13 mouse cellular contexts compared by ENCODE assay signal in genomic region chr6:52205638-52206621, GRCm38 (mm10). TPM values are rescaled to one million over a fixed set of nuclear protein-coding genes. Genes with fewer than 3 reads are reported as not detected.
A peak's percentile ranks its signal among the peaks of the same experiment; 100 is the strongest.
DNase-seq lines count a peak whose midpoint lies in the region; ATAC-seq and TF ChIP-seq lines count a peak whose summit lies in the region.
"Had no signal": no experiment of that assay in that cellular context is flagged by ENCODE, and none has a peak within 500 bp of the region (broad histone marks: within the 10 kb centered on the region; RNA-seq: fewer than 3 reads in every experiment).

No protein-coding gene starts in this region.

- TF ChIP-seq CTCF in liver, postnatal 0 days (IDR thresholded peaks at IDR 0.05; ENCODE audit: low read depth) = no peak
- TF ChIP-seq CTCF in thymus, adult 2 months (IDR thresholded peaks at IDR 0.05; ENCODE audit: borderline replicate concordance, control insufficient read depth, extremely low read depth, insufficient read depth, low read length, poor library complexity) = no peak

- DNase-seq in adrenal gland, postnatal 10 days = peak; percentile 33
- DNase-seq in adrenal gland, adult 2 months = no peak
- no peak for DNase-seq in liver, postnatal 0 days
- DNase-seq in thymus, adult 2 months = no peak
- DNase-seq: gastrocnemius, postnatal 36 days; thymus, postnatal 36 days had no signal

- no peak for ATAC-seq in liver, embryonic 12.5 days
- ATAC-seq in liver, postnatal 0 days = no peak
- ATAC-seq in kidney, embryonic 15.5 days (replicated peaks; ENCODE audit: low FRiP score) = no peak
- ATAC-seq in stomach, embryonic 14.5 days (ENCODE audit: insufficient number of reproducible peaks, insufficient read depth, low FRiP score, low read depth) = no peak
- ATAC-seq in megakaryocyte, adult 5-6 weeks (ENCODE audit: poor library complexity, severe bottlenecking) = no peak

- H3K36me3 ChIP-seq in liver, embryonic 12.5 days = no peaks in the 10 kb centered on the region
- H3K36me3 ChIP-seq in liver, postnatal 0 days (replicated peaks; ENCODE audit: insufficient read depth, low read length) = no peaks in the 10 kb centered on the region
- H3K36me3 ChIP-seq in kidney, embryonic 15.5 days = peaks cover 24% of the 10 kb centered on the region
- H3K36me3 ChIP-seq in stomach, embryonic 14.5 days (ENCODE audit: control insufficient read depth, insufficient read depth, low read length) = peaks cover 5% of the 10 kb centered on the region; the same call in 1 of the 2 replicates
- H3K36me3 ChIP-seq in thymus, adult 2 months (ENCODE audit: control insufficient read depth, insufficient read depth, low read length) = no peaks in the 10 kb centered on the region
- H3K36me3 ChIP-seq: embryonic facial prominence, embryonic 15.5 days; midbrain, embryonic 12.5 days had no signal

- no peak overlapping the region for H3K27ac ChIP-seq in liver, embryonic 12.5 days
- H3K27ac ChIP-seq in liver, postnatal 0 days (ENCODE audit: low read depth) = no peak overlapping the region
- H3K27ac ChIP-seq in kidney, embryonic 15.5 days = peak overlapping the region; percentile 82
- H3K27ac ChIP-seq in stomach, embryonic 14.5 days (ENCODE audit: low read length) = peak overlapping the region; percentile 81
- no peak overlapping the region for H3K27ac ChIP-seq in thymus, adult 2 months (ENCODE audit: control insufficient read depth, insufficient read depth, low read length)
- H3K27ac ChIP-seq: embryonic facial prominence, embryonic 15.5 days; midbrain, embryonic 12.5 days had no signal

- H3K9ac ChIP-seq in liver, embryonic 12.5 days = no peak overlapping the region
- no peak overlapping the region for H3K9ac ChIP-seq in liver, postnatal 0 days (replicated peaks)
- H3K9ac ChIP-seq in kidney, embryonic 15.5 days = peak overlapping the region; percentile 19
- H3K9ac ChIP-seq in stomach, embryonic 14.5 days (replicated peaks; ENCODE audit: low read depth, low read length) = peak overlapping the region; percentile 52
- H3K9ac ChIP-seq: embryonic facial prominence, embryonic 15.5 days; midbrain, embryonic 12.5 days had no signal

- no peak overlapping the region for H3K4me3 ChIP-seq in liver, embryonic 12.5 days
- no peak overlapping the region for H3K4me3 ChIP-seq in liver, postnatal 0 days (ENCODE audit: low read depth, low read length)
- H3K4me3 ChIP-seq in kidney, embryonic 15.5 days (replicated peaks) = peak overlapping the region; percentile 69
- H3K4me3 ChIP-seq in stomach, embryonic 14.5 days (ENCODE audit: low read depth, low read length) = peak overlapping the region; percentile 90
- H3K4me3 ChIP-seq in thymus, adult 2 months (ENCODE audit: control insufficient read depth, insufficient read depth, low read length) = no peak overlapping the region
- H3K4me3 ChIP-seq: embryonic facial prominence, embryonic 15.5 days; midbrain, embryonic 12.5 days had no signal

- TF ChIP-seq EP300 in liver, postnatal 0 days (IDR thresholded peaks at IDR 0.05; ENCODE audit: low read depth) = no peak

- TF ChIP-seq POLR2A in thymus, adult 2 months (IDR thresholded peaks at IDR 0.05; ENCODE audit: control insufficient read depth, extremely low read depth, insufficient read depth, low read length, poor library complexity) = no peak

- 6% methylated on average over 55 of the region's 55 CpGs for WGBS in liver, embryonic 12.5 days (ENCODE audit: insufficient replicate concordance)
- WGBS in liver, postnatal 0 days (ENCODE audit: insufficient replicate concordance) = 52% methylated on average over 55 of the region's 55 CpGs
- 13% methylated on average over 55 of the region's 55 CpGs for WGBS in kidney, embryonic 15.5 days
- WGBS in stomach, embryonic 14.5 days = 8% methylated on average over 55 of the region's 55 CpGs
- WGBS in thymus, adult 2 months = 94% methylated on average over 55 of the region's 55 CpGs

- H3K27me3 ChIP-seq in liver, embryonic 12.5 days (replicated peaks) = peaks cover 100% of the 10 kb centered on the region
- H3K27me3 ChIP-seq in liver, postnatal 0 days (ENCODE audit: insufficient read depth, low read length) = peaks cover 93% of the 10 kb centered on the region
- H3K27me3 ChIP-seq in kidney, embryonic 15.5 days = peaks cover 4% of the 10 kb centered on the region; the same call in 1 of the 2 replicates
- peaks cover 8% of the 10 kb centered on the region; the same call in 1 of the 2 replicates for H3K27me3 ChIP-seq in stomach, embryonic 14.5 days (ENCODE audit: control insufficient read depth, insufficient read depth, low read length)
- H3K27me3 ChIP-seq in thymus, adult 2 months (ENCODE audit: control insufficient read depth, insufficient read depth, low read length) = peaks cover 4% of the 10 kb centered on the region; the same call in 1 of the 2 replicates

- H3K4me1 ChIP-seq in liver, embryonic 12.5 days = peaks cover 8% of the 10 kb centered on the region; the same call in 1 of the 2 replicates
- H3K4me1 ChIP-seq in liver, postnatal 0 days (ENCODE audit: insufficient read depth) = peaks cover 6% of the 10 kb centered on the region; the same call in 1 of the 2 replicates
- H3K4me1 ChIP-seq in kidney, embryonic 15.5 days = peaks cover 93% of the 10 kb centered on the region
- H3K4me1 ChIP-seq in stomach, embryonic 14.5 days (ENCODE audit: control insufficient read depth, insufficient read depth, low read length) = peaks cover 3% of the 10 kb centered on the region; the same call in 1 of the 2 replicates
- peaks cover 3% of the 10 kb centered on the region for H3K4me1 ChIP-seq in thymus, adult 2 months (replicated peaks; ENCODE audit: control insufficient read depth, insufficient read depth, low read length)

- no peaks in the 10 kb centered on the region for H3K9me3 ChIP-seq in liver, embryonic 12.5 days (replicated peaks)
- no peaks in the 10 kb centered on the region for H3K9me3 ChIP-seq in liver, postnatal 0 days (ENCODE audit: low read length)
- H3K9me3 ChIP-seq in kidney, embryonic 15.5 days (replicated peaks) = no peaks in the 10 kb centered on the region
- no peaks in the 10 kb centered on the region for H3K9me3 ChIP-seq in stomach, embryonic 14.5 days (ENCODE audit: control insufficient read depth, low read depth, low read length)
- H3K9me3 ChIP-seq: embryonic facial prominence, embryonic 15.5 days; midbrain, embryonic 12.5 days had no signal

- H3K4me2 ChIP-seq in liver, embryonic 12.5 days = 0 out of 2 replicates have a peak overlapping the region, but pooled peaks have one; percentile 5
- no peak overlapping the region for H3K4me2 ChIP-seq in liver, postnatal 0 days (ENCODE audit: low read depth, low read length)
- H3K4me2 ChIP-seq in kidney, embryonic 15.5 days = peak overlapping the region; percentile 92
- peak overlapping the region; percentile 78 for H3K4me2 ChIP-seq in stomach, embryonic 14.5 days (replicated peaks; ENCODE audit: low read depth, low read length)
- H3K4me2 ChIP-seq: embryonic facial prominence, embryonic 15.5 days; midbrain, embryonic 12.5 days had no signal

RNA-seq across cellular contexts. Expression of gene Hoxa5, which starts 1.5 kb away (rescaled TPM):
- 10 to 100 TPM; 28.0 to 28.2 TPM for total RNA-seq in adrenal gland, postnatal 10 days (2021)
- total RNA-seq in adrenal gland, adult 2 months (2021) = 10 to 100 TPM; 13.6 to 22.8 TPM
- 12.9 and 16.3 TPM in 2 replicates for polyA plus RNA-seq in adrenal gland, adult 2 months (2012; rRNA removed)
- polyA plus RNA-seq in liver, embryonic 12.5 days (2016; fragmentation: Nextera tagmentation; extraction: Ambion mirVana) = 2.1 and 3.1 TPM in 2 replicates
- polyA plus RNA-seq in liver, postnatal 0 days (2015; fragmentation: Nextera tagmentation; extraction: Ambion mirVana) = 0.58 and 0.73 TPM in 2 replicates
- 11.0 and 11.5 TPM in 2 replicates for polyA plus RNA-seq in kidney, embryonic 15.5 days (2015; fragmentation: Nextera tagmentation; extraction: Ambion mirVana)
- polyA plus RNA-seq in stomach, embryonic 14.5 days (2014; fragmentation: Nextera tagmentation; extraction: Ambion mirVana) = 24.4 and 27.1 TPM in 2 replicates
- polyA plus RNA-seq in thymus, adult 2 months (2012; rRNA removed) = 1.1 and 1.5 TPM in 2 replicates
- total RNA-seq in megakaryocyte, adult 5-6 weeks (2015) = 0.09 and 0.13 TPM in 2 replicates
- 0.18 TPM in 1 of 2 replicates, not detected in the other for total RNA-seq in megakaryocyte, adult 5-6 weeks (2017)
- total RNA-seq: layer of hippocampus, postnatal 25 days had no signal
- polyA plus RNA-seq: midbrain, embryonic 12.5 days had no signal

RNA-seq across cellular contexts. Expression of gene Hoxa6, which starts 2.6 kb away (rescaled TPM):
- total RNA-seq in adrenal gland, postnatal 10 days (2021) = 1 to 10 TPM; 4.8 to 8.6 TPM
- total RNA-seq in adrenal gland, adult 2 months (2021) = 1 to 10 TPM; 1.9 to 4.5 TPM
- polyA plus RNA-seq in adrenal gland, adult 2 months (2012; rRNA removed) = 3.6 and 3.8 TPM in 2 replicates
- polyA plus RNA-seq in liver, embryonic 12.5 days (2016; fragmentation: Nextera tagmentation; extraction: Ambion mirVana) = 0.14 and 0.20 TPM in 2 replicates
- not detected in 2 replicates for polyA plus RNA-seq in liver, postnatal 0 days (2015; fragmentation: Nextera tagmentation; extraction: Ambion mirVana)
- 4.2 and 4.3 TPM in 2 replicates for polyA plus RNA-seq in kidney, embryonic 15.5 days (2015; fragmentation: Nextera tagmentation; extraction: Ambion mirVana)
- polyA plus RNA-seq in stomach, embryonic 14.5 days (2014; fragmentation: Nextera tagmentation; extraction: Ambion mirVana) = 3.4 TPM in 2 replicates
- polyA plus RNA-seq in thymus, adult 2 months (2012; rRNA removed) = 0.39 and 0.46 TPM in 2 replicates
- not detected in 2 replicates for total RNA-seq in megakaryocyte, adult 5-6 weeks (2015)
- total RNA-seq in megakaryocyte, adult 5-6 weeks (2017) = not detected in 2 replicates
- total RNA-seq: layer of hippocampus, postnatal 25 days had no signal
- polyA plus RNA-seq: embryonic facial prominence, embryonic 15.5 days; midbrain, embryonic 12.5 days had no signal

RNA-seq across cellular contexts. Expression of gene Hoxa3, which starts 7.2 kb away (rescaled TPM):
- total RNA-seq in adrenal gland, postnatal 10 days (2021) = 10 to 100 TPM in 1 of 2 experiments, 1 to 10 TPM in 1; 5.9 to 13.5 TPM
- 1 to 10 TPM; 2.7 to 5.4 TPM for total RNA-seq in adrenal gland, adult 2 months (2021)
- 6.8 and 8.1 TPM in 2 replicates for polyA plus RNA-seq in adrenal gland, adult 2 months (2012; rRNA removed)
- polyA plus RNA-seq in liver, embryonic 12.5 days (2016; fragmentation: Nextera tagmentation; extraction: Ambion mirVana) = 0.97 and 1.2 TPM in 2 replicates
- 0.16 and 0.17 TPM in 2 replicates for polyA plus RNA-seq in liver, postnatal 0 days (2015; fragmentation: Nextera tagmentation; extraction: Ambion mirVana)
- 9.5 and 11.8 TPM in 2 replicates for polyA plus RNA-seq in kidney, embryonic 15.5 days (2015; fragmentation: Nextera tagmentation; extraction: Ambion mirVana)
- polyA plus RNA-seq in stomach, embryonic 14.5 days (2014; fragmentation: Nextera tagmentation; extraction: Ambion mirVana) = 15.5 and 16.0 TPM in 2 replicates
- polyA plus RNA-seq in thymus, adult 2 months (2012; rRNA removed) = 3.5 and 3.6 TPM in 2 replicates
- total RNA-seq in megakaryocyte, adult 5-6 weeks (2015) = 0.93 TPM in 1 of 2 replicates, not detected in the other
- not detected in 2 replicates for total RNA-seq in megakaryocyte, adult 5-6 weeks (2017)
- total RNA-seq: layer of hippocampus, postnatal 25 days had no signal
- polyA plus RNA-seq: midbrain, embryonic 12.5 days had no signal

RNA-seq across cellular contexts. Expression of gene Gm28308, which starts 7.2 kb away (rescaled TPM):
- total RNA-seq in adrenal gland, postnatal 10 days (2021) = 1 to 10 TPM in 1 of 2 experiments, under 1 TPM in 1; 0.91 to 1.5 TPM
- 1 to 10 TPM in 1 of 2 experiments, not detected in 1; 1.0 TPM for total RNA-seq in adrenal gland, adult 2 months (2021)
- polyA plus RNA-seq in adrenal gland, adult 2 months (2012; rRNA removed) = 1.9 and 2.5 TPM in 2 replicates
- not detected in 2 replicates for polyA plus RNA-seq in liver, embryonic 12.5 days (2016; fragmentation: Nextera tagmentation; extraction: Ambion mirVana)
- polyA plus RNA-seq in liver, postnatal 0 days (2015; fragmentation: Nextera tagmentation; extraction: Ambion mirVana) = not detected in 2 replicates
- polyA plus RNA-seq in kidney, embryonic 15.5 days (2015; fragmentation: Nextera tagmentation; extraction: Ambion mirVana) = 0.92 TPM in 1 of 2 replicates, not detected in the other
- polyA plus RNA-seq in stomach, embryonic 14.5 days (2014; fragmentation: Nextera tagmentation; extraction: Ambion mirVana) = not detected in 2 replicates
- 0.24 and 0.26 TPM in 2 replicates for polyA plus RNA-seq in thymus, adult 2 months (2012; rRNA removed)
- total RNA-seq in megakaryocyte, adult 5-6 weeks (2015) = not detected in 2 replicates
- not detected in 2 replicates for total RNA-seq in megakaryocyte, adult 5-6 weeks (2017)
- total RNA-seq: layer of hippocampus, postnatal 25 days had no signal
- polyA plus RNA-seq: embryonic facial prominence, embryonic 15.5 days; midbrain, embryonic 12.5 days had no signal

RNA-seq across cellular contexts. Expression of gene Hoxa4, which starts 14.4 kb away (rescaled TPM):
- 10 to 100 TPM in 1 of 2 experiments, 1 to 10 TPM in 1; 8.0 to 11.4 TPM for total RNA-seq in adrenal gland, postnatal 10 days (2021)
- 1 to 10 TPM; 2.2 to 6.3 TPM for total RNA-seq in adrenal gland, adult 2 months (2021)
- 0.99 and 4.0 TPM in 2 replicates for polyA plus RNA-seq in adrenal gland, adult 2 months (2012; rRNA removed)
- polyA plus RNA-seq in liver, embryonic 12.5 days (2016; fragmentation: Nextera tagmentation; extraction: Ambion mirVana) = 0.79 and 0.92 TPM in 2 replicates
- 0.13 and 0.30 TPM in 2 replicates for polyA plus RNA-seq in liver, postnatal 0 days (2015; fragmentation: Nextera tagmentation; extraction: Ambion mirVana)
- polyA plus RNA-seq in kidney, embryonic 15.5 days (2015; fragmentation: Nextera tagmentation; extraction: Ambion mirVana) = 1.5 and 1.8 TPM in 2 replicates
- 6.7 and 6.8 TPM in 2 replicates for polyA plus RNA-seq in stomach, embryonic 14.5 days (2014; fragmentation: Nextera tagmentation; extraction: Ambion mirVana)
- 1.2 and 1.5 TPM in 2 replicates for polyA plus RNA-seq in thymus, adult 2 months (2012; rRNA removed)
- total RNA-seq in megakaryocyte, adult 5-6 weeks (2015) = 0.27 TPM in 1 of 2 replicates, not detected in the other
- 0.28 TPM in 1 of 2 replicates, not detected in the other for total RNA-seq in megakaryocyte, adult 5-6 weeks (2017)
- total RNA-seq: layer of hippocampus, postnatal 25 days had no signal
- polyA plus RNA-seq: midbrain, embryonic 12.5 days had no signal

Comparison
In these comparisons a context has a peak if more than half of its experiments do, and no peak if none do; other contexts are left out.
1. H3K27ac ChIP-seq: peak in kidney, embryonic 15.5 days (single experiment) and stomach, embryonic 14.5 days (single experiment); none in liver, embryonic 12.5 days (single experiment), liver, postnatal 0 days (single experiment) and thymus, adult 2 months (single experiment).
2. H3K4me3 ChIP-seq: peak in kidney, embryonic 15.5 days (single experiment) and stomach, embryonic 14.5 days (single experiment); none in liver, embryonic 12.5 days (single experiment), liver, postnatal 0 days (single experiment) and thymus, adult 2 months (single experiment).
3. H3K9ac ChIP-seq: peak in kidney, embryonic 15.5 days (single experiment) and stomach, embryonic 14.5 days (single experiment); none in liver, embryonic 12.5 days (single experiment) and liver, postnatal 0 days (single experiment).